Mouse (Mus musculus): ENCODE measurements at regions not wholly inside any gene's neighbourhood (a gene's known extent, or its start where the extent isn't known, plus 50 kb on each side); places are given as distances from the start of the nearest gene placed in this dataset.

GRCm38 (mm10) chr9:14062706-14063105 lies 212.2 kb upstream of the Sesn3 start:
- TF ChIP-seq CTCF (IDR thresholded peaks at IDR 0.05) (no peak), EP300 (IDR thresholded peaks at IDR 0.05) (no peak)
